Mouse (Mus musculus): Measurements from ENCODE around the gene Fat3.

- TF ChIP-seq CTCF (IDR thresholded peaks at IDR 0.05; ENCODE audit: control insufficient read depth, insufficient read depth, insufficient read length) (no peak), MYOD1 (IDR thresholded peaks at IDR 0.05; ENCODE audit: control insufficient read depth, insufficient read length, low read depth) (no peak), CEBPB (IDR thresholded peaks at IDR 0.05; ENCODE audit: low read depth) (no peak), MYOG (IDR thresholded peaks at IDR 0.05; ENCODE audit: control insufficient read depth, extremely low read depth, insufficient read length) (no peak), USF1 (IDR thresholded peaks at IDR 0.05; ENCODE audit: low read depth) (no peak), FOSL1 (IDR thresholded peaks at IDR 0.05; ENCODE audit: insufficient read depth, low read length, poor library complexity, severe bottlenecking) (no peak), MAX (IDR thresholded peaks at IDR 0.05) (no peak)
Observed at GRCm38 (mm10) chr9:16297935-16298334, 203.2 kb downstream of the Fat3 start.

All from C2C12 (cell line).